Mouse (Mus musculus) left cerebral cortex, adult 6 months (tissue): ENCODE measurements around the gene Tspear. TPM values are rescaled to one million over a fixed set of nuclear protein-coding genes. Genes with fewer than 3 reads are reported as not detected.

ENCODE experiments used
- polyA plus RNA-seq: library from polyadenylated mRNA; unstranded; fragments of <200 nt; fragmentation: Nextera tagmentation; gene quantifications from 2 replicates; pipeline ENCODE4 v1.2.3, GENCODE M21; 2021

Tspear gene
- polyA plus RNA-seq, 1 experiment from 2014 or later, result 0.20 TPM

GRCm38 (mm10) chr10:77846503-77846902, 160.1 kb downstream of the Tspear start, which contains the start of gene Gm36176:
TSS of gene Gm36176 (plus strand) at chr10:77846803.

GRCm38 (mm10) chr10:77852559-77852958, 166.2 kb downstream of the Tspear start, which contains the start of gene Gm10318:
TSS of gene Gm10318 (plus strand) at chr10:77852859.

DNA sequence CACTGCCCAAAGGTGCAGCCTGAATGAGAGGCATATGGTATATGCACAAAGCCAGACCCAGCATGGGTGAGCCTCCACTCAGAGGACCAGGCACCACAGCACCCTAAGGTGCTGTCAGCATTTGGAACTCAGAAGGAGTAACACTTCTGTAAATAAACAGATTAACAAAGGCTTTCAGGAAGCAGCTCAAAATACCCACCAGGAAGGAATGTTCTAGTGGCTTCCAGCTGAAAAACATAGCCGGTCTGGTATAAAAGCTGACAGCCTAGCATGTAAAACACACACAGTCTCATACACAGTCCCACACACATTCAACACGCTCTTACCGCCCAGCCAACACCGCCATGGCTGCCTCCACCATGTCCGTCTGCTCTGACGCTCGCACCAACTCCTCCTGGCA, 175.3 kb downstream of the Tspear start, which contains the start of gene Gm3285:
Gene Gm3285, plus strand, starts transcription at position 301 of the 400 bp plus-strand sequence.

DNA sequence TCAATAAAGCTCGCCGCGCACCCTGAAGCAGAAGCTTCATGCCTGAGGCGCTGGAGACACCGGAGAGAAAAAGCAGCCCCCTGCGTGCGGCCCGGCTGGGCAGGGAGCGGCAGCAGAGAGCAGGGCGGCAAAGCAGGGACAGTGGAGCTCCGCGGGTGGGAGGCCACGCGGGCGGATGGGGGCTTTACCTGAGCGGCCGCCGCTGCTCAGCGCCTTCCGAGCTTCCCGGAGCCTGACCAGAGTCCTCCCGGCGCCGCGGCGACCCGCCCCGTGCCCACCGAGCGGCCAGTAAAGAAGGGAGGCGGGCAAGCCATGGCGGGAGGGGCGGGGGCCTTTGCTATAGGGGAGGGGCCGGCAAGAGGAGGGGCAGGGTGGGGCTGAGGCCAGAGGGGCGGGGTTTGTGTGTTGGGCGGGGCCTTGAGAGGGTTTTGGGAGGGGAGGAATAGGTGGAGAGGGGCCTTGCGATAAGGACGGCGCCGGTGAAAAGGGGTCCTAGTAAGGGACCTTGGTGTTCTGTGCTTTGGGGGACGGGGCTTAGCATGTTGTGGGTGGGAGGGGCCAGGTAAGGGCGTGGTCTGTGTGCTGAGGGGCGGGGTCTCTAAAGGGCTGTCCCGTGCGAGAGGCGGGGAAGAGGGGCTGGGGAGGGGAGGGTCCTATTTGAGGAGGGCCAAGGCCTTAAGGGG, 216.0 kb downstream of the Tspear start, which contains the start of gene Lrrc3:
Gene Lrrc3, minus strand, starts transcription at position 326 of the 683 bp plus-strand sequence.

Other genes starting within 250 kb of the Tspear start
- 25.3 and 29.2 TPM in 2 replicates for gene Fam207a, start 170.8 kb upstream of the Tspear start, polyA plus RNA-seq
- 4.6 and 4.9 TPM in 2 replicates for gene Itgb2, start 156.3 kb upstream of the Tspear start, polyA plus RNA-seq
- 56.3 and 68.9 TPM in 2 replicates for gene Pttg1ip, start 104.8 kb upstream of the Tspear start, polyA plus RNA-seq
- gene Sumo3, start 80.5 kb upstream of the Tspear start, polyA plus RNA-seq, result 157 and 188 TPM in 2 replicates
- 1.9 and 10.3 TPM in 2 replicates for gene Gm49325, start 80.4 kb upstream of the Tspear start, polyA plus RNA-seq
- gene Ube2g2, start 64.3 kb upstream of the Tspear start, polyA plus RNA-seq, result 50.9 and 59.2 TPM in 2 replicates
- gene Gm19402, start 4.2 kb downstream of the Tspear start, polyA plus RNA-seq, result not detected in 2 replicates
- not detected in 2 replicates for gene Gm9508, start 10.7 kb downstream of the Tspear start, polyA plus RNA-seq
- not detected in 2 replicates for gene Gm10272, start 20.1 kb downstream of the Tspear start, polyA plus RNA-seq
- gene Gm10024, start 24.9 kb downstream of the Tspear start, polyA plus RNA-seq, result not detected in 2 replicates
- gene Gm10142, start 29.2 kb downstream of the Tspear start, polyA plus RNA-seq, result not detected in 2 replicates
- gene Krtap12-1, start 34.0 kb downstream of the Tspear start, polyA plus RNA-seq, result not detected in 2 replicates
- gene Gm10100, start 39.9 kb downstream of the Tspear start, polyA plus RNA-seq, result not detected in 2 replicates
- not detected in 2 replicates for gene Gm18596, start 56.1 kb downstream of the Tspear start, polyA plus RNA-seq
- gene Gm9736, start 64.8 kb downstream of the Tspear start, polyA plus RNA-seq, result not detected in 2 replicates
- gene Gm3233, start 73.1 kb downstream of the Tspear start, polyA plus RNA-seq, result not detected in 2 replicates
- gene Gm3238, start 84.8 kb downstream of the Tspear start, polyA plus RNA-seq, result not detected in 2 replicates
- gene Gm7138, start 90.4 kb downstream of the Tspear start, polyA plus RNA-seq, result not detected in 2 replicates
- not detected in 2 replicates for gene Gm3250, start 96.0 kb downstream of the Tspear start, polyA plus RNA-seq
- gene Gm7137, start 101.6 kb downstream of the Tspear start, polyA plus RNA-seq, result not detected in 2 replicates
- not detected in 2 replicates for gene Gm9639, start 108.5 kb downstream of the Tspear start, polyA plus RNA-seq
- not detected in 2 replicates for gene Gm19668, start 112.6 kb downstream of the Tspear start, polyA plus RNA-seq
- not detected in 2 replicates for gene Gm9507, start 125.3 kb downstream of the Tspear start, polyA plus RNA-seq
- not detected in 2 replicates for gene Gm2696, start 128.1 kb downstream of the Tspear start, polyA plus RNA-seq
- gene Krtap10-4, start 140.5 kb downstream of the Tspear start, polyA plus RNA-seq, result not detected in 2 replicates
- gene Krtap10-10, start 149.4 kb downstream of the Tspear start, polyA plus RNA-seq, result not detected in 2 replicates
- not detected in 2 replicates for gene Gm36176, start 160.2 kb downstream of the Tspear start, polyA plus RNA-seq
- not detected in 2 replicates for gene Gm10318, start 166.3 kb downstream of the Tspear start, polyA plus RNA-seq
- gene Gm3285, start 175.4 kb downstream of the Tspear start, polyA plus RNA-seq, result not detected in 2 replicates
- gene Lrrc3, start 216.0 kb downstream of the Tspear start, polyA plus RNA-seq, result 4.8 TPM in 2 replicates